Mouse (Mus musculus): ENCODE measurements at regions not wholly inside any gene's neighbourhood (a gene's known extent, or its start where the extent isn't known, plus 50 kb on each side); places are given as distances from the start of the nearest gene placed in this dataset.

DNA sequence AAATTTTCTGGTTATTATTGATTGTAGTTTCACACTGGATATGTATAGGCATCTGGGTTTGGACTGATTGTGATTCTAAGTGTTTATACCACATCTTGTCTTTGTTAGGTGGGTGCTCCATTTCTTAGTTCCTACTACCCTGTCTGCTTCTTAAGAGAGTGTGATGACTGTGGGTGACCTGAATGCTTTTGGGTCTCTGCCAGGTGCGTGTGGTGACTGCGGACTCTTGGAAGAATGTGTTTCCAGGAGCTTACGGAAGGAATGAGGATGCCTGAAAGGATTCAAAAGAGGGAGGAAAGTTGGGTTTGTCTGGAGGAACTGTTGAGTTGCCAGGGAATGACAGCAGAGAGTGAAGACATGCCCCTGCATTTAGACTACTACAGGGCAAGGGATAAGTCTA is 1322.5 kb upstream of the Lrrc6 start:
- TF ChIP-seq CTCF (IDR thresholded peaks at IDR 0.05; ENCODE audit: borderline replicate concordance, insufficient read depth, low read depth, low read length) (no peak), POLR2A (IDR thresholded peaks at IDR 0.05; ENCODE audit: borderline replicate concordance, insufficient read depth, low read length) (no peak)
